ENCODE assay signal across 24 mouse cellular contexts in genomic region chr3:57990738-57991137, GRCm38 (mm10).
"Had no signal": no experiment of that assay in that cellular context is flagged by ENCODE, and none has a peak within 500 bp of the region (broad histone marks: within the 10 kb centered on the region; RNA-seq: fewer than 3 reads in every experiment).

No protein-coding gene starts in this region.

- H3K36me3 ChIP-seq: heart, embryonic 13.5 days; heart, embryonic 15.5 days; hindbrain, embryonic 13.5 days; hindbrain, embryonic 15.5 days; limb, embryonic 13.5 days; limb, embryonic 15.5 days had no signal

- H3K9me3 ChIP-seq: heart, embryonic 13.5 days; heart, embryonic 15.5 days; hindbrain, embryonic 13.5 days; hindbrain, embryonic 15.5 days; limb, embryonic 13.5 days; limb, embryonic 15.5 days had no signal

- H3K4me1 ChIP-seq: hindbrain, embryonic 13.5 days; hindbrain, embryonic 15.5 days; limb, embryonic 13.5 days; limb, embryonic 15.5 days had no signal

- DNase-seq: forebrain, postnatal 0 days; gastrocnemius, postnatal 14 days; gastrocnemius, postnatal 36 days; heart, adult 11 months; heart, adult 2 months; heart, postnatal 14 days; heart, postnatal 36 days; kidney, adult 11 months; kidney, adult 2 months; kidney, postnatal 14 days; kidney, postnatal 36 days; layer of hippocampus, adult 9-11 months; layer of hippocampus, postnatal 36 days; left cerebral cortex, postnatal 4 days had no signal

- ATAC-seq: forebrain, postnatal 0 days; hindbrain, postnatal 0 days; intestine, embryonic 16.5 days had no signal

- H3K4me2 ChIP-seq: heart, embryonic 11.5 days; heart, embryonic 13.5 days; heart, embryonic 15.5 days; hindbrain, embryonic 13.5 days; hindbrain, embryonic 15.5 days; limb, embryonic 13.5 days; limb, embryonic 15.5 days had no signal

- H3K27me3 ChIP-seq: heart, embryonic 13.5 days; heart, embryonic 15.5 days; hindbrain, embryonic 13.5 days; hindbrain, embryonic 15.5 days; limb, embryonic 13.5 days; limb, embryonic 15.5 days had no signal

- H3K27ac ChIP-seq: heart, adult 2 months; heart, embryonic 13.5 days; heart, embryonic 15.5 days; hindbrain, embryonic 13.5 days; hindbrain, embryonic 15.5 days; hindbrain, postnatal 0 days; kidney, postnatal 0 days; limb, embryonic 13.5 days; limb, embryonic 15.5 days had no signal

- H3K4me3 ChIP-seq: heart, adult 2 months; heart, embryonic 13.5 days; heart, embryonic 15.5 days; hindbrain, embryonic 13.5 days; hindbrain, embryonic 15.5 days; limb, embryonic 13.5 days; limb, embryonic 15.5 days had no signal

- H3K9ac ChIP-seq: forebrain, postnatal 0 days; heart, embryonic 13.5 days; heart, embryonic 15.5 days; hindbrain, embryonic 13.5 days; hindbrain, embryonic 15.5 days; limb, embryonic 13.5 days; limb, embryonic 15.5 days had no signal
